Mouse (Mus musculus): ENCODE measurements around the gene Crisp2. TPM values are rescaled to one million over a fixed set of nuclear protein-coding genes. Genes with fewer than 3 reads are reported as not detected.

Crisp2 gene
- polyA plus RNA-seq, 1 experiment = 0.47 TPM

DNA sequence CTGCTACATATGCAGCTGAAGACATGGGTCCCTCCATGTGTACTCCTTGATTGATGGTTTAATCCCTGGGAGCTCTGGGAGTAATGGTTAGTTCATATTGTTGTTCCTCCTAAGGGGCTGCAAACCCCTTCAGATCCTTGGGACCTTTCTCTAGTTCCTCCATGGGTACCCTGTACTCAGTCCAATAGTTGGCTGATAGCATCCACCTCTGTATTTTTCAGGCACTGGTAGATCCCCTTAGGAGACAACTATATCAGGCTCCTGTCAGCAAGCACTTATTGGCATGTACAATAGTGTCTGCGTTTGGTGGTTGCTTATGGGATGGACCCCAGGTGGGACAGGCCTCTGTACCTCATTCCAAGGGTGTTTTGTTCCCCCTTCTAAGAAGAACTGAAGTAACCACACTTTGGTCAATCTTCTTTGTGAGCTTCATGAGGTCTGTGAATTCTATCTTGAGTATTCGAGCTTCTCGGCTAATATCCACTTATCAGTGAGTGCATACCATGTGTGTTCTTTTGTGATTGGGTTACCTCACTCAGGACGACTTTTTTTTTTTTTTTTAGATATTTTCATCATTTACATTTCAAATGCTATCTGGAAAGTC is 10.6 kb upstream of the Crisp2 start:
- no peak overlapping the region for H3K4me3 ChIP-seq (ENCODE audit: control insufficient read depth, insufficient read depth, low read length)
- no peaks in the 10 kb centered on the region for H3K27me3 ChIP-seq (ENCODE audit: control insufficient read depth, insufficient read depth, low read length)
- no peaks in the 10 kb centered on the region for H3K36me3 ChIP-seq (ENCODE audit: control insufficient read depth, insufficient read depth, low read length)
- H3K27ac ChIP-seq (ENCODE audit: control insufficient read depth, insufficient read depth, low read length) = no peak overlapping the region
- DNase-seq = no peak
- no peaks in the 10 kb centered on the region for H3K4me1 ChIP-seq (replicated peaks; ENCODE audit: control insufficient read depth, insufficient read depth, low read length)
- no peak for TF ChIP-seq POLR2A (IDR thresholded peaks at IDR 0.05; ENCODE audit: control insufficient read depth, extremely low read depth, insufficient read depth, low read length, poor library complexity)
- no peak for TF ChIP-seq CTCF (IDR thresholded peaks at IDR 0.05; ENCODE audit: borderline replicate concordance, control insufficient read depth, extremely low read depth, insufficient read depth, low read length, poor library complexity)
- 89% methylated on average over 4 of the region's 4 CpGs for WGBS

DNA sequence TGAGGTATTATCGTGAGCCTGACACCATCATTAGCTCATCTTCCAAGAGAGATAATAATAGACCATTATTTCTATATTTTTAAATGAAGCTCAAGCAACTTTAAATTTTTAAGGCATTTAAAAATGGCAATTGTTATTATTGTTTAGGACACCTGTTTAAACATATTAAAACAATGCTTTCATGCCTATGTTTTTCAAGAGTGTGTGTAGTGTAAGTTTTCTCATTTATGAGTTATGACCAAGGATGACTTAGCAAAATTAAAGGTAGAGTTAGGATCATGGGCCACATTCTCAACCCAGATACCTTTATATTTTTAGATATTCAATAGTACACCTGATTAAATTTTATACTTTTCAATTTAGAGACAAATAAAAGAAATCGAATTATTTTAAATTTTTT is 5.5 kb upstream of the Crisp2 start:
- WGBS = 90% methylated on average over 2 of the region's 2 CpGs
- Histone ChIP-seq H3K4me3 (ENCODE audit: control insufficient read depth, insufficient read depth, low read length) (no peak overlapping the region), H3K27me3 (ENCODE audit: control insufficient read depth, insufficient read depth, low read length) (no peaks in the 10 kb centered on the region), H3K4me1 (replicated peaks; ENCODE audit: control insufficient read depth, insufficient read depth, low read length) (no peaks in the 10 kb centered on the region), H3K27ac (ENCODE audit: control insufficient read depth, insufficient read depth, low read length) (no peak overlapping the region), H3K36me3 (ENCODE audit: control insufficient read depth, insufficient read depth, low read length) (no peaks in the 10 kb centered on the region)
- DNase-seq = no peak
- TF ChIP-seq POLR2A (IDR thresholded peaks at IDR 0.05; ENCODE audit: control insufficient read depth, extremely low read depth, insufficient read depth, low read length, poor library complexity) (no peak), CTCF (IDR thresholded peaks at IDR 0.05; ENCODE audit: borderline replicate concordance, control insufficient read depth, extremely low read depth, insufficient read depth, low read length, poor library complexity) (no peak)

DNA sequence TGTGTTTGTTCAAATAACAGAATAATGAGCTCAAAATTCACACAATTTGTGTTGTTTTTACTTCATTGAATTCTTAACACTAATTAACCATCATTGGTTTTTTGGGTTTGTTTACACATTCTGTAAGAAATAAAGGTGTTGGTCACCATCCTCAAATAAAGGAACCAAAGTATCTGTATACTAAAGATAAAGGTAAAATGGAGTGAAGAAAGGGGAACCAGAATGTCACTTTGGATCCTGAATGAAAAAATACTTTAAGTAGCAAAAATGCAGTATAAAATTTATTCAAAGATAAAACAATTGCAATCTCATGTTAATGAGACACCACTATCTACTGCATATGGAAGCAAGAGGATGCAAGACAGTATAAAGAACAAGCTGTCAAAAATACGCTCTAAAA is 4.8 kb upstream of the Crisp2 start:
- no peaks in the 10 kb centered on the region for H3K4me1 ChIP-seq (replicated peaks; ENCODE audit: control insufficient read depth, insufficient read depth, low read length)
- no peaks in the 10 kb centered on the region for H3K27me3 ChIP-seq (ENCODE audit: control insufficient read depth, insufficient read depth, low read length)
- no peak overlapping the region for H3K27ac ChIP-seq (ENCODE audit: control insufficient read depth, insufficient read depth, low read length)
- TF ChIP-seq CTCF (IDR thresholded peaks at IDR 0.05; ENCODE audit: borderline replicate concordance, control insufficient read depth, extremely low read depth, insufficient read depth, low read length, poor library complexity) (no peak), POLR2A (IDR thresholded peaks at IDR 0.05; ENCODE audit: control insufficient read depth, extremely low read depth, insufficient read depth, low read length, poor library complexity) (no peak)
- H3K36me3 ChIP-seq (ENCODE audit: control insufficient read depth, insufficient read depth, low read length) = no peaks in the 10 kb centered on the region
- H3K4me3 ChIP-seq (ENCODE audit: control insufficient read depth, insufficient read depth, low read length) = no peak overlapping the region
- no peak for DNase-seq
- 94% methylated on average over 1 of the region's 1 CpGs for WGBS

GRCm38 (mm10) chr17:40810934-40811333 is 4.1 kb upstream of the Crisp2 start, which contains the start of gene Rhag:
Gene Rhag, plus strand, starts transcription at chr17:40811126.
- Histone ChIP-seq H3K27me3 (ENCODE audit: control insufficient read depth, insufficient read depth, low read length) (no peaks in the 10 kb centered on the region), H3K4me3 (ENCODE audit: control insufficient read depth, insufficient read depth, low read length) (no peak within 1 kb of the TSS), H3K4me1 (replicated peaks; ENCODE audit: control insufficient read depth, insufficient read depth, low read length) (no peaks in the 10 kb centered on the region), H3K36me3 (ENCODE audit: control insufficient read depth, insufficient read depth, low read length) (no peaks in the 10 kb centered on the region), H3K27ac (ENCODE audit: control insufficient read depth, insufficient read depth, low read length) (no peak within 1 kb of the TSS)
- TF ChIP-seq CTCF (IDR thresholded peaks at IDR 0.05; ENCODE audit: borderline replicate concordance, control insufficient read depth, extremely low read depth, insufficient read depth, low read length, poor library complexity) = no peak
- TF ChIP-seq POLR2A (IDR thresholded peaks at IDR 0.05; ENCODE audit: control insufficient read depth, extremely low read depth, insufficient read depth, low read length, poor library complexity) = no peak
- WGBS = 88% methylated on average over 1 of the region's 1 CpGs
- no peak for DNase-seq

DNA sequence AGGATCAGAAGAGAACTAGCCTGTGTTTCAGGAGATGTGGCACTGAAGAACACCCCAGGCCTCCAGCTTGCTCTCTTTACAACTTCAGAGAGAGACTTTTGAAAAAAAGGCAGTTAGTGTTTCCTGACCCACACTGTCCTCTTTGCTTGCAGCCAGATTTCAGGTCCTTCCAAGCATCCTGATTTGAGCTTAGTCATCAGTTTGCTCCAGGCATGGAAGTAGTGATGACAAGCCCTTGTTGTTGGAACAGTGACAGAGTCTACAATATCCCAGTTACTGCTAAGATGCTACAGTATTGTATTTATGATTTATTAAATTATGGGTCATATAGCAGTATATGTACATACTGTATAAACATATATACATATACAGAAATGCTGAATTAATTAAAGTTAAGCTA is 1.3 kb upstream of the Crisp2 start:
- TF ChIP-seq CTCF (IDR thresholded peaks at IDR 0.05; ENCODE audit: borderline replicate concordance, control insufficient read depth, extremely low read depth, insufficient read depth, low read length, poor library complexity) (no peak), POLR2A (IDR thresholded peaks at IDR 0.05; ENCODE audit: control insufficient read depth, extremely low read depth, insufficient read depth, low read length, poor library complexity) (no peak)
- Histone ChIP-seq H3K36me3 (ENCODE audit: control insufficient read depth, insufficient read depth, low read length) (no peaks in the 10 kb centered on the region), H3K4me3 (ENCODE audit: control insufficient read depth, insufficient read depth, low read length) (no peak overlapping the region), H3K27ac (ENCODE audit: control insufficient read depth, insufficient read depth, low read length) (no peak overlapping the region), H3K27me3 (ENCODE audit: control insufficient read depth, insufficient read depth, low read length) (no peaks in the 10 kb centered on the region), H3K4me1 (replicated peaks; ENCODE audit: control insufficient read depth, insufficient read depth, low read length) (no peaks in the 10 kb centered on the region)
- DNase-seq = no peak

- WGBS = 10% methylated on average over 3 of the region's 3 CpGs
- Histone ChIP-seq H3K27me3 (ENCODE audit: control insufficient read depth, insufficient read depth, low read length) (no peaks in the 10 kb centered on the region), H3K4me1 (replicated peaks; ENCODE audit: control insufficient read depth, insufficient read depth, low read length) (no peaks in the 10 kb centered on the region), H3K4me3 (ENCODE audit: control insufficient read depth, insufficient read depth, low read length) (no peak overlapping the region), H3K27ac (ENCODE audit: control insufficient read depth, insufficient read depth, low read length) (no peak overlapping the region), H3K36me3 (ENCODE audit: control insufficient read depth, insufficient read depth, low read length) (no peaks in the 10 kb centered on the region)
- DNase-seq = no peak
- TF ChIP-seq CTCF (IDR thresholded peaks at IDR 0.05; ENCODE audit: borderline replicate concordance, control insufficient read depth, extremely low read depth, insufficient read depth, low read length, poor library complexity) = no peak
Measured at GRCm38 (mm10) chr17:40806550-40806949, 253 bp downstream of the Crisp2 start.
